Mouse (Mus musculus): ENCODE measurements around the gene Gm9044. TPM values are rescaled to one million over a fixed set of nuclear protein-coding genes. Genes with fewer than 3 reads are reported as not detected.
A peak's percentile ranks its signal among the peaks of the same experiment; 100 is the strongest.
"Not testable (repeated sequence)": the region's sequence is repeated elsewhere in the genome, so short reads cannot be mapped to it uniquely, and the experiment has no call there.

Gm9044 gene
- 0.10 TPM in 1 of 2 replicates, not detected in the other for total RNA-seq (2017)

DNA sequence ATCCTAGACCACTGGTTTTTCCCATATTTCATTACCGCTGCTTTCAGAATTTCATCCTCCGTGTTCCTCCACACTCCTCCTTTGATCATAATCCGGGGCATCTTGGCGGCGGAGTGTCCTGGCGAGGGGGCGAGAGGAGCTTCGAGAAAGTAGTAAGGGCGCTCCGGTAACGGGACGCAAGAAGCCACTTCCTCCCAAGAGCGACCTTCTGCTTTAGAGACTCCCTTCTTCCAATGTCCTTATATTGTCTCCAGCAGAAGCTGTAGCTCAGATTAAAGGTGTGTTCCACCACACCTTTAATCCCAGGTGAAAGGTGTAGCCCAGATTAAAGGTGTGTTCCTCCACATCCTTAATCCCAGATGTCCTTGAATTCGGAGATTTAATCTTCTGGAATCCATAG, at the start of gene Gm9044:
Gene Gm9044, minus strand, starts transcription at position 101 of the 400 bp plus-strand sequence.
- not testable (repeated sequence) for ATAC-seq (replicated peaks; ENCODE audit: low read depth, poor library complexity, severe bottlenecking)

DNA sequence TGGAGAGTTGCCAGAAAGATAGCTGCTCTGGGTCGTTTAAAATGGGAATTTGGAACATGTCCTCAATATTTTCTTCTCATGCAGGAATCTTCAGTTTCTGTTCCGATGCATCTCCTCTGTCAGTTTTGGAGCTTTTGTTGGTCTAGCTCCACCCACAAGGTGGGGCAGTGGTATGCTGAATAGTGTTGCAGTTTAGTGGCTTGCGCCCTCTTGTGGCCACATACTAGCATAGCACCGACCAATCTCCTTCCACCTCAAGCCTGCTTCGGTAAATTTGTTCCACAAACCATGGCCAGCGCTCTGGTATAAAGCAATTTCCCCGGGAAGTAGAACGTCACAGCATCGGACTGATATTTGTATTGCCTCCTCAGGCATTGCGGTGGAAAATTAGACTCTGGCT, 38.2 kb upstream of the Gm9044 start:
- peak; percentile 100 for ATAC-seq (replicated peaks; ENCODE audit: low read depth, poor library complexity, severe bottlenecking)

DNA sequence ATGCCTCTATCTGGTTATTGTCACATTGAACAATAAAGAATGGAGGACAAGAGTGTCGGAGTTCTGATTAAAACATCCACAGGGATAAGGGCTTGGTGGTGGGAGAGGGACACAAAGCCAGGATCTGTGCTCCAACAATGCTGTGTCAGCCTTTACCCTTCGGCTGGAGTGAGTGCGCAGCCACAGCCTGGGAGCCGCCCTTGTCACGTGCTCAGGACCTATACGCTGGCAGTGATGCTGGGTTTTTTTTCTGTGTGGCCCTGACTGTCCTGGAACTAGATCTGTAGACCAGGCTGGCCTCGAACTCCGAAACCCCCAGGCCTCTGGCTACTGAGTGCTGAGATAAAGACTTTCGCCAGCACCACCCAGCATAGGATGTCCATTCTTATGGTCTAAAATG, 37.3 kb upstream of the Gm9044 start:
- no peak for ATAC-seq (replicated peaks; ENCODE audit: low read depth, poor library complexity, severe bottlenecking)

DNA sequence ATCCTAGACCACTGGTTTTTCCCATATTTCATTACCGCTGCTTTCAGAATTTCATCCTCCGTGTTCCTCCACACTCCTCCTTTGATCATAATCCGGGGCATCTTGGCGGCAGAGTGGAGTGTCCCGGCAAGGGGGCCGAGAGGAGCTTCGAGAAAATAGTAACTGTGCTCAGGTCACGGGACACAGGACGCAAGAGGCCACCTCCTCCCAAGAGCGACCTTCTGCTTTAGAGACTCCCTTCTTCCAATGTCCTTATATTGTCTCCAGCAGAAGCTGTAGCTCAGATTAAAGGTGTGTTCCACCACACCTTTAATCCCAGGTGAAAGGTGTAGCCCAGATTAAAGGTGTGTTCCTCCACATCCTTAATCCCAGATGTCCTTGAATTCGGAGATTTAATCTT, 21.8 kb upstream of the Gm9044 start, which contains the start of gene Gm9049:
Gene Gm9049, minus strand, starts transcription at position 101 of the 400 bp plus-strand sequence.
- ATAC-seq (replicated peaks; ENCODE audit: low read depth, poor library complexity, severe bottlenecking) = not testable (repeated sequence)

DNA sequence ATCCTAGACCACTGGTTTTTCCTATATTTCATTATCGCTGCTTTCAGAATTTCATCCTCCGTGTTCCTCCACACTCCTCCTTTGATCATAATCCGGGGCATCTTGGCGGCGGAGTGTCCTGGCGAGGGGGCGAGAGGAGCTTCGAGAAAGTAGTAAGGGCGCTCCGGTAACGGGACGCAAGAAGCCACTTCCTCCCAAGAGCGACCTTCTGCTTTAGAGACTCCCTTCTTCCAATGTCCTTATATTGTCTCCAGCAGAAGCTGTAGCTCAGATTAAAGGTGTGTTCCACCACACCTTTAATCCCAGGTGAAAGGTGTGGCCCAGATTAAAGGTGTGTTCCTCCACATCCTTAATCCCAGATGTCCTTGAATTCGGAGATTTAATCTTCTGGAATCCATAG, 16.4 kb upstream of the Gm9044 start, which contains the start of gene Gm9048:
Gene Gm9048, minus strand, starts transcription at position 101 of the 400 bp plus-strand sequence.
- ATAC-seq (replicated peaks; ENCODE audit: low read depth, poor library complexity, severe bottlenecking) = not testable (repeated sequence)

DNA sequence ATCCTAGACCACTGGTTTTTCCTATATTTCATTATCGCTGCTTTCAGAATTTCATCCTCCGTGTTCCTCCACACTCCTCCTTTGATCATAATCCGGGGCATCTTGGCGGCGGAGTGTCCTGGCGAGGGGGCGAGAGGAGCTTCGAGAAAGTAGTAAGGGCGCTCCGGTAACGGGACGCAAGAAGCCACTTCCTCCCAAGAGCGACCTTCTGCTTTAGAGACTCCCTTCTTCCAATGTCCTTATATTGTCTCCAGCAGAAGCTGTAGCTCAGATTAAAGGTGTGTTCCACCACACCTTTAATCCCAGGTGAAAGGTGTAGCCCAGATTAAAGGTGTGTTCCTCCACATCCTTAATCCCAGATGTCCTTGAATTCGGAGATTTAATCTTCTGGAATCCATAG, 10.9 kb upstream of the Gm9044 start, which contains the start of gene Gm9046:
Gene Gm9046, minus strand, starts transcription at position 101 of the 400 bp plus-strand sequence.
- ATAC-seq (replicated peaks; ENCODE audit: low read depth, poor library complexity, severe bottlenecking) = not testable (repeated sequence)

DNA sequence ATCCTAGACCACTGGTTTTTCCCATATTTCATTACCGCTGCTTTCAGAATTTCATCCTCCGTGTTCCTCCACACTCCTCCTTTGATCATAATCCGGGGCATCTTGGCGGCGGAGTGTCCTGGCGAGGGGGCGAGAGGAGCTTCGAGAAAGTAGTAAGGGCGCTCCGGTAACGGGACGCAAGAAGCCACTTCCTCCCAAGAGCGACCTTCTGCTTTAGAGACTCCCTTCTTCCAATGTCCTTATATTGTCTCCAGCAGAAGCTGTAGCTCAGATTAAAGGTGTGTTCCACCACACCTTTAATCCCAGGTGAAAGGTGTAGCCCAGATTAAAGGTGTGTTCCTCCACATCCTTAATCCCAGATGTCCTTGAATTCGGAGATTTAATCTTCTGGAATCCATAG, 5.5 kb upstream of the Gm9044 start, which contains the start of gene Gm9045:
Gene Gm9045, minus strand, starts transcription at position 101 of the 400 bp plus-strand sequence.
- ATAC-seq (replicated peaks; ENCODE audit: low read depth, poor library complexity, severe bottlenecking) = not testable (repeated sequence)

DNA sequence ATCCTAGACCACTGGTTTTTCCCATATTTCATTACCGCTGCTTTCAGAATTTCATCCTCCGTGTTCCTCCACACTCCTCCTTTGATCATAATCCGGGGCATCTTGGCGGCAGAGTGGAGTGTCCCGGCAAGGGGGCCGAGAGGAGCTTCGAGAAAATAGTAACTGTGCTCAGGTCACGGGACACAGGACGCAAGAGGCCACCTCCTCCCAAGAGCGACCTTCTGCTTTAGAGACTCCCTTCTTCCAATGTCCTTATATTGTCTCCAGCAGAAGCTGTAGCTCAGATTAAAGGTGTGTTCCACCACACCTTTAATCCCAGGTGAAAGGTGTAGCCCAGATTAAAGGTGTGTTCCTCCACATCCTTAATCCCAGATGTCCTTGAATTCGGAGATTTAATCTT, 5.3 kb downstream of the Gm9044 start, which contains the start of gene Gm9040:
Gene Gm9040, minus strand, starts transcription at position 101 of the 400 bp plus-strand sequence.
- ATAC-seq (replicated peaks; ENCODE audit: low read depth, poor library complexity, severe bottlenecking) = not testable (repeated sequence)

DNA sequence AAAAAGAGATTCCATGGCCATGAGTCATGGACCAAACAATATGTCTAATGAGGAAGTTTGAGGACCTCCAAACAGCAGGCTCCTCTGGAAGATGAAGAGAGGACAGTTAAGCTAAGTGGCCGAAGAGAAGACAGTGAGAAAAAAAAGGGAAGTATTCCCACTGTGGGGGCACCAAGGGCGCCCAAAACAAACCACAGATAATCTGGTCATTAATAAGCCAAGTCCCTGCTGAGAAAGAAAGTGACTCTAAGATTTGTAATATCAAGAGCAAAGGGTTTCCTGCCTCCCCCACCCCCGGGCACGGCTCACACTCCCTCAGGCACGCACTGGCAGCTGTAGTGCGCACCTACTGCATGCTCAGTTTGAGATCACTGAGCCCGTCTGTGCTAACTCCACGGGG, 13.2 kb downstream of the Gm9044 start:
- ATAC-seq (replicated peaks; ENCODE audit: low read depth, poor library complexity, severe bottlenecking) = peak; percentile 90

DNA sequence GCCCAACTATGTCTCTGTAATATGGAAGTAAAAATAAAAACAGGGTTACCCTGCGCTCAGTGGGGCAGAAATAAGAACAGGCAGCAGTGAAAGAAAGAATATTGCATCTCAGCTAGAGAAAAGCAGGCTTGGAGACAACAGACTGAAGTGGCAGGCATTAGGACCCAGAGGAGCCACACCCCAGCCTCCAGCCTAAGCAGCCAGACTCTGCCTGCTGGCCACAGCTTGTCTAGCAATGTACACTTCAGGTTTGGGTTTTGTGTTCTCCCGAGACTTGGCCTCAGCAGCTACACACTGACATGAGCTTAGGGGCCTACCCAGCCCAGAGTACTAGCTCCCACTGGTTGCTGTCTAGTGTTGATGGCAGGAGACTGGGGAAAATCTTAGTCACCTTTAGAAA, 30.1 kb downstream of the Gm9044 start:
- peak; percentile 88 for ATAC-seq (replicated peaks; ENCODE audit: low read depth, poor library complexity, severe bottlenecking)

DNA sequence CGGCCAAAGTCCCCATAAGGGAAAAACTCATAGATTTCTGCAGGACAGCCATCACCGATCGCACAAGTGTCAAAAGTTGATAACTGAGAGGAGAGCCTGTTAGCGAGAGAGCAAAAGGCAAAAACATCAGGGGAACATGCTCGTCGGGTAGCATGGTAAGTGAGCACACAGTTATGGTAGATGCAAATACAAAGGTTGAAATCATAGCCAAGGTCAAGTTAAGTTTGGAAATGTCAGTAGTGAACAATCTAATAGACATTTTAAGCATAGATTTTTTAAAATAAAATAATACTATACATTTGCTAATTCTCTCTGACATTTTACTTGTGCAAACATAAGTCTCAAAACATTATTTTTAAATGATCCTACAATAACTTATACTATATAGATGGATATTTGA, 37.3 kb downstream of the Gm9044 start, which contains the start of gene Iltifb:
Gene Iltifb, minus strand, starts transcription at position 101 of the 400 bp plus-strand sequence.
- no peak for ATAC-seq (replicated peaks; ENCODE audit: low read depth, poor library complexity, severe bottlenecking)

DNA sequence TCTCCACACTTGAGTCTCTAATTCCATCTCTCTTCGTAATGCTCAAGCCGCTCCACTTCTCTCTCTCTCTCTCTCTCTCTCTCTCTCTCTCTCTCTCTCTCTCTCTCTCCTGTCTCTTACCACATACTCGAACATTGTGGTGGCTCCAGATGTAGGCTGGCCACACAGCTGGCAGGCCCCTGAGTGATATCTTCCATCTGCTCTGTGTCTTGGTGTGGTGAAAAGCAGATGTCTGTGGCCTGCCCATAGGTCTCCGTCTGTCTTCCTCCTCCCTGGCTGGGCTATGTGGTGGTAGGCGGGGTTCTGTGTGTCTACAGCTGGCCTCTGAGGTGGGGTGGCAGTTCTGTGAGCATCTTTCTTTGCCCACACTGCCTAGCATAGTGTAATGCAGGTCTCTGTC, 49.2 kb downstream of the Gm9044 start:
- peak; percentile 62; the same call in 1 of the 2 replicates for ATAC-seq (replicated peaks; ENCODE audit: low read depth, poor library complexity, severe bottlenecking)

DNA sequence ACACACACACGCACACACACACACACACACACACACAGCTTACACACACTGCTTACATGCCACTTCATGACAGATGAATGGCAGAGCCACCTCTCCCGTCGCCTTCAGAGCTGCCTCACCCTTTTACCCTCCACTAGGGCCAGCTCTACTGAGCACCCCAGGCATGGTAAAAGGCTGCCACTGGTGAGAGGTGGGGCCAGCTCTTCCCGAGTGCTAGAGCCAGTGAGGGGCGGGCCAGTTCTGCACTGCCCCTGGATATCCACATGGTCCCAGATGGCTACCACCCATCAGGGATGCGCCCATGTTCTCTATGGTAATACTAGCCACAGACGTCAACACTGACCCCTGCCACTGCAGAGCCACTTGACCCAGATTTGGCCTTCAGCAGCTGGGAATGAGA, 49.6 kb downstream of the Gm9044 start:
- ATAC-seq (replicated peaks; ENCODE audit: low read depth, poor library complexity, severe bottlenecking) = not testable (repeated sequence)

Other genes with a start within 250 kb of the Gm9044 start
- 38.3 and 68.5 TPM in 2 replicates for gene Mdm1, start 190.6 kb downstream of the Gm9044 start, total RNA-seq (2017)
- gene Il22, start 127.5 kb downstream of the Gm9044 start, total RNA-seq (2017) = not detected in 2 replicates
- 0.10 and 0.18 TPM in 2 replicates for gene Gm32717, start 91.6 kb downstream of the Gm9044 start, total RNA-seq (2017)
- gene Gm32802, start 73.7 kb downstream of the Gm9044 start, total RNA-seq (2017) = 0.10 and 0.18 TPM in 2 replicates
- not detected in 2 replicates for gene Iltifb, start 37.4 kb downstream of the Gm9044 start, total RNA-seq (2017)
- gene Gm9040, start 5.4 kb downstream of the Gm9044 start, total RNA-seq (2017) = 0.10 TPM in 1 of 2 replicates, not detected in the other
- 0.27 TPM in 1 of 2 replicates, not detected in the other for gene Gm9045, start 5.4 kb upstream of the Gm9044 start, total RNA-seq (2017)
- not detected in 2 replicates for gene Gm9046, start 10.8 kb upstream of the Gm9044 start, total RNA-seq (2017)
- gene Gm9048, start 16.3 kb upstream of the Gm9044 start, total RNA-seq (2017) = not detected in 2 replicates
- gene Gm9049, start 21.7 kb upstream of the Gm9044 start, total RNA-seq (2017) = 0.27 TPM in 1 of 2 replicates, not detected in the other
- 0.46 TPM in 1 of 2 replicates, not detected in the other for gene Ifng, start 108.6 kb upstream of the Gm9044 start, total RNA-seq (2017)